Mouse (Mus musculus): ENCODE data around the gene Dhrs4.

Dhrs4 gene

GRCm38 (mm10) chr14:55524785-55525184, 46.2 kb downstream of the Dhrs4 start, which contains the start of gene Nrl:
Gene Nrl (minus strand): TSS chr14:55524981.
- DNase-seq (ENCODE audit: inconsistent age in 2 of 2, low spot score in 1 of 2): no peak

GRCm38 (mm10) chr14:55526674-55527073, 48.1 kb downstream of the Dhrs4 start:
- DNase-seq (ENCODE audit: inconsistent age in 2 of 2, low spot score in 1 of 2): no peak

- peak in 1 of 2 experiments; percentile 63 for DNase-seq (ENCODE audit: inconsistent age in 2 of 2, low spot score in 1 of 2)
These were observed 49.4 kb downstream of the Dhrs4 start for GRCm38 (mm10) chr14:55527940-55528339.

GRCm38 (mm10) chr14:55536116-55536745, 57.7 kb downstream of the Dhrs4 start:
- DNase-seq (ENCODE audit: inconsistent age in 2 of 2, low spot score in 1 of 2): peak in 1 of 2 experiments; percentile 73

All from adrenal gland, adult (tissue).